Mouse (Mus musculus) heart, postnatal 0 days (tissue): ENCODE results near the gene A030003K21Rik.

Experiments
- CTCF ChIP-seq: IDR thresholded peaks from 2 replicates; pipeline ENCODE4 v1.5.1; 2016; ENCODE audit warnings: antibody characterized with exemption, control low read depth, low read depth
- EP300 ChIP-seq: IDR thresholded peaks from 2 replicates; pipeline ENCODE4 v1.6.1; 2016; ENCODE audit warnings: antibody characterized with exemption, low read depth

DNA sequence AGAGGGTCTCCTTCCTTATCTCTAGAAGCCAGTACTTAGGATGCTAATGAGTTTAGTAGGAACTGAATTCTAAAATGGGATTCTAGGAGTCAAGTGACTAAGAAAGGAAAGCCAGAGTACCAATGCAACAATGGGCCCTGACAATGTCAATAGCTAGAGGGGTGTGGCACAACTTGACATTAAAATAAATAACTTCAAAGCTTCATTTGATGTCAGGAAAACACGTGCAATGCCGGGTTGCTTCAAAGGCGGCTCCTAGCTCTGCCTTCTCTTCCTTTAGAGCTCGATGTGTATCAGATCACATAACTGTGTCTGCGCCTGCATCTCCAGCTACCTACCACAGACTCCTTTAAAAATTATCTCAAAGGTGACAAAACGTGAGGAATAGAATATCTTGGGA is 30.7 kb upstream of the A030003K21Rik start:
- TF ChIP-seq CTCF: no peak
- no peak for TF ChIP-seq EP300
